ENCODE assay signal across 28 mouse cellular contexts in genomic region chr17:91691063-91691462, GRCm38 (mm10).
"Had no signal": no experiment of that assay in that cellular context is flagged by ENCODE, and none has a peak within 500 bp of the region (broad histone marks: within the 10 kb centered on the region; RNA-seq: fewer than 3 reads in every experiment).

No protein-coding gene starts in this region.

- DNase-seq: cerebellum, adult 8-10 months; cerebellum, adult 9-10 months; cerebellum, adult 9-11 months; cerebellum, postnatal 10 days; cerebellum, postnatal 14 days; cerebellum, postnatal 25 days; cerebellum, postnatal 36 days; embryo, embryonic 11 days; forebrain, postnatal 0 days; gastrocnemius, adult 2 months; gastrocnemius, postnatal 10 days; gastrocnemius, postnatal 14 days; gastrocnemius, postnatal 25 days; gastrocnemius, postnatal 36 days; heart, adult 11 months; heart, adult 18-20 months; heart, adult 2 months had no signal

- H3K9me3 ChIP-seq: embryonic facial prominence, embryonic 10.5 days; embryonic facial prominence, embryonic 12.5 days; embryonic facial prominence, embryonic 13.5 days; embryonic facial prominence, embryonic 15.5 days; forebrain, embryonic 10.5 days; forebrain, embryonic 12.5 days; forebrain, embryonic 13.5 days; forebrain, embryonic 15.5 days had no signal

- ATAC-seq: forebrain, embryonic 13.5 days; forebrain, embryonic 14.5 days; forebrain, embryonic 15.5 days; forebrain, embryonic 16.5 days; forebrain, postnatal 0 days had no signal

- H3K4me1 ChIP-seq: embryonic facial prominence, embryonic 10.5 days; embryonic facial prominence, embryonic 12.5 days; embryonic facial prominence, embryonic 13.5 days; embryonic facial prominence, embryonic 15.5 days; forebrain, embryonic 10.5 days; forebrain, embryonic 12.5 days; forebrain, embryonic 13.5 days; forebrain, embryonic 15.5 days had no signal

- H3K4me2 ChIP-seq: embryonic facial prominence, embryonic 12.5 days; embryonic facial prominence, embryonic 13.5 days; embryonic facial prominence, embryonic 15.5 days; forebrain, embryonic 12.5 days; forebrain, embryonic 13.5 days; forebrain, embryonic 15.5 days had no signal

- H3K4me3 ChIP-seq: embryonic facial prominence, embryonic 10.5 days; embryonic facial prominence, embryonic 12.5 days; embryonic facial prominence, embryonic 13.5 days; embryonic facial prominence, embryonic 15.5 days; erythroblast, embryonic 14.5 days; forebrain, embryonic 10.5 days; forebrain, embryonic 12.5 days; forebrain, embryonic 13.5 days; forebrain, embryonic 15.5 days; gastrocnemius, adult 2 months; heart, adult 2 months had no signal

- H3K27me3 ChIP-seq: embryonic facial prominence, embryonic 12.5 days; embryonic facial prominence, embryonic 13.5 days; embryonic facial prominence, embryonic 15.5 days; forebrain, embryonic 12.5 days; forebrain, embryonic 13.5 days; forebrain, embryonic 15.5 days had no signal

- H3K9ac ChIP-seq: embryonic facial prominence, embryonic 12.5 days; embryonic facial prominence, embryonic 13.5 days; embryonic facial prominence, embryonic 15.5 days; forebrain, embryonic 12.5 days; forebrain, embryonic 13.5 days; forebrain, embryonic 15.5 days; forebrain, postnatal 0 days had no signal

- H3K27ac ChIP-seq: embryonic facial prominence, embryonic 10.5 days; embryonic facial prominence, embryonic 12.5 days; embryonic facial prominence, embryonic 13.5 days; embryonic facial prominence, embryonic 15.5 days; forebrain, embryonic 10.5 days; forebrain, embryonic 12.5 days; forebrain, embryonic 13.5 days; forebrain, embryonic 15.5 days; gastrocnemius, adult 2 months; heart, adult 2 months had no signal

- H3K36me3 ChIP-seq: embryonic facial prominence, embryonic 10.5 days; embryonic facial prominence, embryonic 12.5 days; embryonic facial prominence, embryonic 13.5 days; embryonic facial prominence, embryonic 15.5 days; forebrain, embryonic 10.5 days; forebrain, embryonic 12.5 days; forebrain, embryonic 15.5 days had no signal
